Mouse (Mus musculus) telencephalon, adult 2 months (tissue): ENCODE results near the gene Prss16.

Experiments
- DNase-seq: peaks from one replicate; pipeline ENCODE4 v3.0.0-alpha.2; 2011; ENCODE audit warnings: low read depth, low spot score

The Prss16 gene

GRCm38 (mm10) chr13:22036149-22036956 is 26.8 kb upstream of the Prss16 start:
- no peak for DNase-seq

GRCm38 (mm10) chr13:22035267-22036148 is 26.0 kb upstream of the Prss16 start, which contains the start of the genes Hist1h2ah and Hist1h2bk:
Hist1h2ah (minus strand) TSS chr13:22035568.
Hist1h2bk (plus strand) TSS chr13:22035870.
- DNase-seq = peak; percentile 96

DNA sequence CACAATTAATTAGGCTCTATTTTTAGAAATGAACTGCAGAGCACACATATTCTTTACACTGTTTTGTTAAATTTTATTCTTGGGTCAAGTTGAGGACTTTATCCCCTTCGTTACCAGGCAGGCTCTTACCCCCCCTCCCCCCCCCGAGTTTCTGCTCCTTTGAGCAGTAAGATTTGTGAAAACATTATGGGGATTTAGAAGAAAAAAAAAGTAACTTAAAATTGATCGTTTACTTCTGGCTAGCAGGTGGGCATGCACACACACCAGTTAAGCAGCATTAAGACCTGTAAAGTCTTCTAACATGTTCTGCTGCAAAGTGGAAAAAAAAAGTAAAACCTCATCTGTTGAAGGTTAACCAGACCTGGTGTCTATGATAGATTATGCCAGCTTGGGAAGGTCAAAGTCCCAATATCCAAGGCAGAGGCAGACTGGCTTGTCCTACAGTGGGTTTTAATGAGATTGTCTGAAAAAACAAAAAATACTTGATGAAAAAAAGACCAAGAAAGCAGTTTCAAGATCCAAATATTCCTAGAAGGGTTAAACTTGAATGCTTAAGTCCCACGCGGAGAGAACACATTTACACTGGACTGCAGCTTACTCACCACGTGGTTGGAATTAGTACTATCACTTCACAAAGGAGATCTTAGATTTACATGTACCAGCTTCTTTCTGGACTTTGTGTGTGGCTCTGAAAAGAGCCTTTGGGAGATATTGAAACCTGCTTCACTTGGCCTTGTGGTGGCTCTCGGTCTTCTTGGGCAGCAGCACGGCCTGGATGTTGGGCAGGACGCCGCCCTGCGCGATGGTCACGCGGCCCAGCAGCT is 25.1 kb upstream of the Prss16 start:
- no peak for DNase-seq

GRCm38 (mm10) chr13:22033741-22034442 is 24.4 kb upstream of the Prss16 start:
- DNase-seq = no peak

GRCm38 (mm10) chr13:22030493-22030892 is 21.0 kb upstream of the Prss16 start:
- DNase-seq = no peak

- DNase-seq = no peak
These were observed 20.4 kb upstream of the Prss16 start for GRCm38 (mm10) chr13:22029928-22030327.

- DNase-seq = no peak
These were observed 19.3 kb upstream of the Prss16 start for GRCm38 (mm10) chr13:22028673-22029460.

DNA sequence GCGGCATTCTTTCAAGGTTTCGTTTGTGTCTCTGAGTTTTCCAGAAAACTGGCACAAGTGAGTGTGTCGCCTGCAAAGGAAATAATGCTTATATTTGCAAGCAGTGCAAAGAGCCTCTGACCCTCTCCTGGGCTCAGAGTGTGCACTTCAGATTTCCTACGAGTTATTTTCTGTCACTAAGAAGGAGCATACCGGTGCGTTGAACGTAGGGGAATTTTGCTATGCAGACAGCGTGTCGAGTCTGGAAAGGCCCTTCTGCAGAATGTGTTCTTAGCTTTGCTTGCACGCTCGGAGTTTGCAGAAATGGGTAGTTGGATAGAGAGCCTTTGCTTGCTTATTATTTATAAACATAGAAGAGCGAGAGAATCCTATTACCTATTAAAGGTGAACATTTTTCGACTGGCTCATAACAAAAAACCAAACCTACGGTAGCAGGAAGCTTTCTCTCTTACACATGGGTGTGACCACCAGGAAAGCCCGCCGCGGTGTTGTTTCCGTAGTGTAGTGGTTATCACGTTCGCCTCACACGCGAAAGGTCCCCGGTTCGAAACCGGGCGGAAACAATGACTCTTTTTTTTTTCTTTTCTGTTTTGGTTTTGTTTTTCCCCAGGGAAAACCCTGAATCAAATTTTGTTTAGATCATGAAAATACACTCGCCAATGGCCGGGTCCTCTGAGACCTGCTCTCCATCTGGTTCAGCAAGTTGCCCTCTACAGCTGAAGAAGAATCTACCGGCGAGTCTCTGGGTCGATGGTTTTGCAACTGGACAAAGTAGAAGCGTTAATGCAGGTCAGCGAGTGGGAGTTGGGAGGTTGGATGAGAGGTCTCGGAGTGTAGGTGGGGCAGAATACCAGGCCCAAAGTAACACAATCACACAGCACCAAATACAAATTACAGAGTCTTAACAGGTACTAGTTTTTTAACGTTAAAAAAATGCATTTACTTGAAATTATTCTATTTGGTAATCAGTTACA is 16.8 kb upstream of the Prss16 start:
- no peak for DNase-seq

GRCm38 (mm10) chr13:22022241-22022640 is 12.7 kb upstream of the Prss16 start:
- DNase-seq = no peak

DNA sequence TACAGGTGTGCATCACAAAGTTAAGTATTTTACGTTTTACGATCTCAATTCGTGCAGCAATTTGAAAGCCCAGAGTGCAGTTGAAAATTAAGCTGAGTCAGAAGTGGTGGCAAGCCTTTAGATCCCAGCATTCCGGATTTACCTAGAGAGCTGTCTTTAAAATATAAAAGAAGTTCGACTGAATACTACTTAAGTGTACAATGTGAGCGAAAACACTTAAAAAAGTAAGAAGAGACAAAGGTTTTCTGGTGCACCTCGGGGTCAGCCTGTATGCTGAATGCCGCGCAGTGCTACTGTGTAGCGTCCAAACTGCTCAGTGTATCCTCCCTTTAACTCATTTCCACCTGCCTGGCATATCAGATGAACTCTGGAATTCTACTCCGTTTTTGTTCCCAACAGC is 12.0 kb upstream of the Prss16 start:
- no peak for DNase-seq

DNA sequence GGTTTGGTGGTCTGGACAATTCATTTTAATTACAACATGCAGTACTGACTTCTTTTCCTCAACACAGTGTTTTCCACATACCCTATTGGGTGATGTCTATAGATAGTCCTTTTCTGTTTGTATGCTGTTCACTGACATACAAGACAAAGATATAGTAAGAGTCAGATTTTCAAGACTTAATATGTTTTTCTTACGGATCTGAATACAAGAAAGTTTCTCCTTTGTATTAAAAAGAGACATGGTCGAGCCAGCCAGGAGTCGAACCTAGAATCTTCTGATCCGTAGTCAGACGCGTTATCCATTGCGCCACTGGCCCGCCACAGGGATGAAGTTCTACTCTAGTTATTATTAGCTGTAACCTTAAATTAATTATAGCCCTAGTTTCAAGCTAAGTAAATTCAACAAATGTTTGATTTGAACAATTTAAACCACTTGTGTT is 11.4 kb upstream of the Prss16 start:
- DNase-seq = no peak

DNA sequence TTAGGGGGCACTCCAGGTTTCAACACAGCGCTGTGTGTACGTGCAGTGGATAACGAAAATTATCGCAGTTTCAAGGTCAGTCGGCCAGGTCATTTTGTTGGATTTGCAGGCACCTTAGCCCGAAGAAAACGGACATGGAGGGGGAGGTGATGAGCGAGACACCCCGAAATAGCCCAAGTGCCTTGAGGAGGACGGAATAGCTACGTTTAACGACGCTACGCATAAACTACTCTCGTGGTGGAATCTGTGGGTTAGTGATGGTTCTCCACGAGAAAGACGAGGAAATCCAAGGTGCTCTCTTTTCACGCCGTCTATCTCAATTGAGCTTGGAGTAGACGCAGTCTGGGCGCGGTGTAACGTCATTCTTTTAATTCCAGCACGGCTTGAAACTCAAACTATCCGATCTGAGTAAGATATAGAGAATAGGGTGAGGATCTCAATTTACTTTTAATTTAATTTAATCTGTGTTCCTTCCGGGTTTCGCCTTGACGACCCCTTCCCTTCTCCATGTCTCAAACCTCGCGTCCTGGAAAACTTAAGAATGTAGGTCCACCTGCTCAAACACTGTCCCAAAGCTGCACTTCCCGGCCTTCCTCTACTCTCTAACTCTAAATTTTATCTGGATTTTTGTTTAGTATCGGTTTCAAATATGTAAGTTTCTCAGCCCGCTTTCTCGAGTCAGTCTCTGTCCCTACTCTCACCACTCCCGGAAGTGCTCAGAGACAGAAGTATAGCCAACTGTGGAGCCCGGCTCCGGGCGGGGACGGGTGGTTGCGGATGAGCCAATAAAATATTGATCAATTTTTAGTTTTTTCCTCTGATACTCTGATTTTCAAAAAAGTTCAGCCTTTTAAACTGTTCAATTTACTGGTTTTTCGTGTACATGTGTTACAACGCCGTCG is 10.6 kb upstream of the Prss16 start:
- DNase-seq = no peak

DNA sequence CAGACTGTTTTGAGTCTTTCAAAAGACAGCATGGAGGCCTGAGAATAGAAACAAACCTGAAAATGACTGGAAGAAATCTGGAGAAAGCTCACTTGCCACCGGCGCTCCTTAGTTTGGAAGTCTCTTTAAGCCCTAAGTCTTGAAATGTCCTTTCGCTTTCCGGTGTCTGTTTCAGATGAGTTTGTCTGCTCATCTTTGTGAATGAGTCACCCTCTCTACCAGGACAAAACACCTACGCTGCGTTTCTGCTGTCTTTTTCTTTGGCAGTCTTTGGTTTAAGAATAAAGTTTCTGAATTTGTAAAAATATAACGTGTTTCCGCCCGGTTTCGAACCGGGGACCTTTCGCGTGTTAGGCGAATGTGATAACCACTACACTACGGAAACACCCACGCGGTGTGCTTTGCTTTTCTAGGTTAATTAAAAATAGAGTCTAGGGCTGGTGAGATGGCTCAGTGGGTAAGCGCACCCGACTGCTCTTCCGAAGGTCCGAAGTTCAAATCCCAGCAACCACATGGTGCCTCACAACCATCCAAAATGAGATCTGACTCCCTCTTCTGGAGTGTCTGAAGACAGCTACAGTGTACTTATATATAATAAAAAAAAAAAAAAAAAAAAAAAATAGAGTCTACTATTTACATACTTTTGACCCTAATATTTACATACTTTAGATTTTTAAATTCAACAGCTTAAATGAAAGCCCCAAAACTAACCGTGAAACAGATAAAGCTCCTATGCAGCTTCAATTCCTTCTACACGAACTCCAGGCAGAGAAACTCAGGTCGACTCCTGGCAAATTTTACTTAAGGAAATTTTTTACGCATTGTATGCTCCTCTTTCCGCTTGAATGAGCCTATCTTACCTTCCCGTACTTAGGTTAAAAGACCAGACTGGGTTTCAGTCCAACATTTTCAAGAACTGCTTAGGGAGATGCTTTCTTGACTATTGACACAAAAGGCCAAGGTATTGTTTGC is 6.2 kb upstream of the Prss16 start:
- no peak for DNase-seq

DNA sequence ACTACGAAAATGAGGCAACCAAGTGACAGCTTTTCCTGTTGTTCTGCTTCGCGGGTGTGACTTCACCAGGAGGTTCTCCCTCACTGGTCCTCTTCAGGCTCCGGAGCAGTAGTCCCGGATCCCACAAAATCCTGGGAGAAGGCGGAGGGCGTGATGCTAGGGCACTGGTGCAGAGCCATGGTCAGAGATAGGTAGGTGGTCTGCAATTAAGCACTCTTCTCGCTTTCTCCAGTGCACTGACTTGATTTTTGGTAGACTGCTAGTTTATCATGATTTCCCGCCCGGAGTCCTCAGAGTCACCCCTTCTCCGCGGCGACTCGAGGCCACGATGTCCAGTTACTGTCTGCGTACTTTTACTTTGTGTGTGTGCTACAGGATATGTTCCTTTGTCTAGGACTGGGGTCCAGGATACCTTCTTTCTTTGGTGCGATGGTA is 4.9 kb upstream of the Prss16 start:
- DNase-seq = no peak

- no peak for DNase-seq
These were observed 4.2 kb upstream of the Prss16 start for GRCm38 (mm10) chr13:22013716-22014115.

GRCm38 (mm10) chr13:22008707-22009106 is 835 bp downstream of the Prss16 start:
- no peak for DNase-seq

- DNase-seq = no peak
These were observed 1.7 kb downstream of the Prss16 start for GRCm38 (mm10) chr13:22007872-22008271.
